ENCODE assay signal across 7 mouse cellular contexts in genomic region chr17:6862040-6862780, GRCm38 (mm10).
A peak's percentile ranks its signal among the peaks of the same experiment; 100 is the strongest.
DNase-seq lines count a peak whose midpoint lies in the region; ATAC-seq and TF ChIP-seq lines count a peak whose summit lies in the region.

No protein-coding gene starts in this region.

- ATAC-seq in lung, embryonic 14.5 days (ENCODE audit: insufficient read depth), result no peak
- ATAC-seq in embryonic facial prominence, embryonic 14.5 days (ENCODE audit: low read depth), result 0 out of 2 replicates have a peak, but pooled peaks have one; percentile 14
- ATAC-seq in intestine, embryonic 14.5 days (replicated peaks; ENCODE audit: low FRiP score, low TSS enrichment, low read depth), result no peak
- ATAC-seq in neural tube, embryonic 14.5 days (ENCODE audit: low read depth), result no peak

- H3K27me3 ChIP-seq in lung, embryonic 14.5 days (ENCODE audit: insufficient read depth, low read length), result no peaks in the 10 kb centered on the region
- 0 out of 2 replicates have a peak, but pooled peaks cover 8% of the 10 kb centered on the region for H3K27me3 ChIP-seq in embryonic facial prominence, embryonic 14.5 days (replicated peaks; ENCODE audit: control insufficient read depth, insufficient read depth, low read length)
- no peaks in the 10 kb centered on the region for H3K27me3 ChIP-seq in intestine, embryonic 14.5 days (replicated peaks; ENCODE audit: control insufficient read depth, insufficient read depth, low read length)
- H3K27me3 ChIP-seq in neural tube, embryonic 14.5 days (ENCODE audit: control insufficient read depth, insufficient read depth, low read length), result no peaks in the 10 kb centered on the region

- 56% methylated on average over 12 of the region's 12 CpGs for WGBS in lung, embryonic 14.5 days
- WGBS in embryonic facial prominence, embryonic 14.5 days, result 59% methylated on average over 12 of the region's 12 CpGs
- 66% methylated on average over 12 of the region's 12 CpGs for WGBS in intestine, embryonic 14.5 days
- 38% methylated on average over 12 of the region's 12 CpGs for WGBS in neural tube, embryonic 14.5 days

- H3K9me3 ChIP-seq in lung, embryonic 14.5 days (ENCODE audit: low read depth, low read length), result no peaks in the 10 kb centered on the region
- no peaks in the 10 kb centered on the region for H3K9me3 ChIP-seq in embryonic facial prominence, embryonic 14.5 days (ENCODE audit: control insufficient read depth, low read length)
- no peaks in the 10 kb centered on the region for H3K9me3 ChIP-seq in intestine, embryonic 14.5 days (ENCODE audit: control insufficient read depth, low read length)
- H3K9me3 ChIP-seq in neural tube, embryonic 14.5 days (ENCODE audit: control insufficient read depth, low read length), result no peaks in the 10 kb centered on the region

- peaks cover 31% of the 10 kb centered on the region for H3K4me1 ChIP-seq in lung, embryonic 14.5 days (ENCODE audit: insufficient read depth)
- H3K4me1 ChIP-seq in embryonic facial prominence, embryonic 14.5 days (ENCODE audit: control insufficient read depth, insufficient read depth, low read length), result peaks cover 8% of the 10 kb centered on the region; the same call in 1 of the 2 replicates
- peaks cover 6% of the 10 kb centered on the region for H3K4me1 ChIP-seq in intestine, embryonic 14.5 days (replicated peaks; ENCODE audit: control insufficient read depth, insufficient read depth, low read length)
- peaks cover 17% of the 10 kb centered on the region for H3K4me1 ChIP-seq in neural tube, embryonic 14.5 days (ENCODE audit: control insufficient read depth, insufficient read depth, low read length)

- 0 out of 2 replicates have a peak overlapping the region, but pooled peaks have one; percentile 27 for H3K9ac ChIP-seq in lung, embryonic 14.5 days
- H3K9ac ChIP-seq in embryonic facial prominence, embryonic 14.5 days (ENCODE audit: low read depth, low read length), result no peak overlapping the region
- peak overlapping the region; percentile 23; the same call in 1 of the 2 replicates for H3K9ac ChIP-seq in intestine, embryonic 14.5 days (ENCODE audit: low read length)
- H3K9ac ChIP-seq in neural tube, embryonic 14.5 days (replicated peaks; ENCODE audit: low read depth, low read length), result no peak overlapping the region

- TF ChIP-seq CTCF in lung, embryonic 14.5 days (IDR thresholded peaks at IDR 0.05; ENCODE audit: low read depth), result no peak

- H3K27ac ChIP-seq in lung, embryonic 14.5 days (ENCODE audit: low read depth), result no peak overlapping the region
- H3K27ac ChIP-seq in embryonic facial prominence, embryonic 14.5 days (replicated peaks; ENCODE audit: low read depth, low read length), result no peak overlapping the region
- peak overlapping the region; percentile 78 for H3K27ac ChIP-seq in intestine, embryonic 14.5 days (ENCODE audit: low read depth)
- H3K27ac ChIP-seq in neural tube, embryonic 14.5 days (ENCODE audit: low read depth, low read length), result no peak overlapping the region

- H3K36me3 ChIP-seq in lung, embryonic 14.5 days (ENCODE audit: insufficient read depth), result no peaks in the 10 kb centered on the region
- no peaks in the 10 kb centered on the region for H3K36me3 ChIP-seq in embryonic facial prominence, embryonic 14.5 days (ENCODE audit: control insufficient read depth, insufficient read depth, low read length)
- H3K36me3 ChIP-seq in intestine, embryonic 14.5 days (ENCODE audit: control insufficient read depth, insufficient read depth, low read length), result no peaks in the 10 kb centered on the region
- no peaks in the 10 kb centered on the region for H3K36me3 ChIP-seq in neural tube, embryonic 14.5 days (ENCODE audit: control insufficient read depth, insufficient read depth, low read length)

- peak overlapping the region; percentile 54 for H3K4me2 ChIP-seq in lung, embryonic 14.5 days
- H3K4me2 ChIP-seq in embryonic facial prominence, embryonic 14.5 days (ENCODE audit: low read depth, low read length), result peak overlapping the region; percentile 49
- peak overlapping the region; percentile 48 for H3K4me2 ChIP-seq in intestine, embryonic 14.5 days (ENCODE audit: low read length)
- H3K4me2 ChIP-seq in neural tube, embryonic 14.5 days (ENCODE audit: low read depth, low read length), result peak overlapping the region; percentile 41; the same call in 1 of the 2 replicates

- no peak for DNase-seq in lung, embryonic 14.5 days
- no peak for DNase-seq in lung, postnatal 10 days
- DNase-seq in embryonic facial prominence, embryonic 14.5 days (ENCODE audit: low spot score), result no peak
- no peak for DNase-seq in intestine, embryonic 14.5 days (ENCODE audit: low spot score)
- DNase-seq in frontal cortex, postnatal 25 days (ENCODE audit: low spot score in 2 of 2), result no peak
- no peak for DNase-seq in testis, postnatal 14 days (ENCODE audit: low spot score)

- no peak overlapping the region for H3K4me3 ChIP-seq in lung, embryonic 14.5 days (ENCODE audit: low read depth, low read length)
- H3K4me3 ChIP-seq in embryonic facial prominence, embryonic 14.5 days (ENCODE audit: low read depth, low read length), result no peak overlapping the region
- H3K4me3 ChIP-seq in intestine, embryonic 14.5 days (ENCODE audit: low read depth, low read length), result no peak overlapping the region
- H3K4me3 ChIP-seq in neural tube, embryonic 14.5 days (ENCODE audit: low read depth, low read length), result no peak overlapping the region

Comparison
In these comparisons a context has a peak if more than half of its experiments do, and no peak if none do; other contexts are left out.
1. H3K9ac ChIP-seq: peak in lung, embryonic 14.5 days (single experiment) and intestine, embryonic 14.5 days (single experiment); none in embryonic facial prominence, embryonic 14.5 days (single experiment) and neural tube, embryonic 14.5 days (single experiment).
2. Peak in every context shown above with its lines, with median percentiles within 50 percentile points of each other: H3K4me2 ChIP-seq.